Mouse (Mus musculus): ENCODE data around the gene Tcf12.

The Tcf12 gene

DNA sequence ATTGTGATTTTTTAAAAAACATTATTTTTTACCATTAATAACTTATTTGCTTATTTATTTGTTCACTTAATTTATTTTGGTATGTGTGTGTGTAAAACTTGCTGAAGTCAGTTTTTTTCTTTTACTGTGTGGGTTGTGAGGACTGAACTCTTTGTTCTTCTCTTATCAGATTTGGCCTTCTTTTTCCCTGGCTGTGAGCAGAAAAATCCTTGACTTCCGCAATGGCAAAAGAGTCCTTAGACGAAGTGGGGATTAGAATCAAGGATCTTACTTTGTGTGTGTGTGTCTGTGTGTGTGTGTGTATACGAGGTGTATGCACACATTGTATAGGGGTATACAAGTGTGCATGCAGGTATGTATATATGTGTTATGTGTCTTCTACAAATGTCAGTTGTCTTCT lies 176.8 kb downstream of the Tcf12 start:
- DNase-seq (ENCODE audit: low read depth, low spot score) = no peak
- H3K27me3 ChIP-seq (ENCODE audit: control insufficient read depth, insufficient read depth, low read length, poor library complexity, severe bottlenecking) = no peaks in the 10 kb centered on the region
- no peaks in the 10 kb centered on the region for H3K36me3 ChIP-seq (ENCODE audit: control insufficient read depth, insufficient read depth, low read length, poor library complexity, severe bottlenecking)

DNA sequence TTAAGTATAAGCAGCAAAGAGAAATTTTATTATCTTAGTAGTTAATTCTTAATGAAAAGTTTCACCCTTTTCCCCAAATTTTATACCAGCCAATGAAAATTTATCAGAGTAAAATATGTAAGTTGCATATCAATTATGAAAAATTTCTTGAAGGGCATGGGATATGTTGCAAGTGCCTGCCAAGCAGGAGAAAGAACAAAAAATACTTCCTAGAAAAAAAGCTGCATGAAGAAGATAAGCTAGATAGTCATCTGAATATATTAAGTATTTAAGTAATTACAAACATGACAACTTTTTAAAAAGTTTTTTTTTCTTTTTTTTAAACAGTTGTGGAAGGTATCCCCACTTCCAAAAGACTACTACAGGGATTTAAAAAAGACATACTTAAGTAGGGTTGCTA lies 179.7 kb downstream of the Tcf12 start:
- H3K36me3 ChIP-seq (ENCODE audit: control insufficient read depth, insufficient read depth, low read length, poor library complexity, severe bottlenecking) = no peaks in the 10 kb centered on the region
- no peaks in the 10 kb centered on the region for H3K27me3 ChIP-seq (ENCODE audit: control insufficient read depth, insufficient read depth, low read length, poor library complexity, severe bottlenecking)
- no peak for DNase-seq (ENCODE audit: low read depth, low spot score)

- no peak for DNase-seq (ENCODE audit: low read depth, low spot score)
- H3K36me3 ChIP-seq (ENCODE audit: control insufficient read depth, insufficient read depth, low read length, poor library complexity, severe bottlenecking) = no peaks in the 10 kb centered on the region
These were observed 180.3 kb downstream of the Tcf12 start for GRCm38 (mm10) chr9:71931358-71931715.

DNA sequence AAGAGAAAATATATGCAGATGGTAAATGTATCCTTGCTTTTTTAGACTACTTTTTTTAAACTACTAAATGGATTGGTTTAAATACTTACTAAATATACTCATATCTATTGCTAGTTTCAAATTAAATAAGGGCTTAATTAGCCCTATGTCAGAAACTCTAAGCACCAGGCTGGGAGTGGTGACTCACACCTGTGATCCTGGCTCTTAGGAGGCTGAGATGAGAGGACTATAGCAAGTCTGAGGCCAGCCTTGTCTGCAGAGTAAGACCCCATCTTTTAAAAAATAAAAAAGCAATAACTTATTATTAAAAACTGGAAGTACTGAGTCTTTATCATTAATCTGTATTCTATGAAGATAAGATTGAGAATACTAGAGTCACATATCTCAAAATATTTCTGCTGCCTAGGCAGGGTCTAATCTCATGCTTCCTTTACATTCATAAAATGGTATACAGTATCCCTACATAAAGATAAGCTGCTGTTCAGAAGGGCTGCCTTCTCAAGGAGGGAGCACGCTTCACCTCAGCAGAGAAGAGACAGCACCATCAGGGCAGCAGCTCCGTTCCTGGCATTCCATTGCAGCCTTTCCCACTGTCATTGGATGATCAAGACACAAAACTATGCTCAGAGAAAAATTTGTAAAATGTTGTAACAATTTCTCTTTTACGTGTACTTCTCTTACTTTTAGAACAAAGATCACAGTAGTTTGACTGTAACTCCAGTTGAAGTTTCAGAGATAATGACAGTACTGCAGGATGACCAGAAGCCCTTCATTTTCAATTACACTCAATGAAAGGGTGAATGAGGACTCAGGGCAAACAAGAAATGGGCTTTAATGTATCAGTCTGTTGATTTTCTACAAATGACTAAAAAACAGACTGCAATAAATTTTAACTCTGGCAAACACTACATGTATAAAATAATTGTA lies 181.0 kb downstream of the Tcf12 start:
- Histone ChIP-seq H3K36me3 (ENCODE audit: control insufficient read depth, insufficient read depth, low read length, poor library complexity, severe bottlenecking) (no peaks in the 10 kb centered on the region), H3K27me3 (ENCODE audit: control insufficient read depth, insufficient read depth, low read length, poor library complexity, severe bottlenecking) (no peaks in the 10 kb centered on the region)
- DNase-seq (ENCODE audit: low read depth, low spot score) = no peak

More at GRCm38 (mm10) chr9:71931358-71931715, 180.3 kb downstream of the Tcf12 start:
- H3K27me3 ChIP-seq (ENCODE audit: control insufficient read depth, insufficient read depth, low read length, poor library complexity, severe bottlenecking) = no peaks in the 10 kb centered on the region

DNA sequence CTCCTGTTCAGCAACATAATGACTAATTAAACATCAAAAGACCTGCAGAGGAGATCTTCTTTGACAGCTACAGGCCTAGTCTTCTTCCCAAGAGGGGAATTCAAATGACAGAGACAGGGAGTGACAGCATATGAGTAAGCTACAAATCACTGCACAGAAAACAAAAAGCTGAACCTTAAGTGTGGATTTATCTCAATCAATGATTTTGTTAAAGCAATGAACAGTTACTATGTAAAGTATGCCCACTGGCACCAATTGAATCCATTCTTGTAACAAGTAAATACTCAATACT lies 195.1 kb downstream of the Tcf12 start:
- H3K27me3 ChIP-seq (ENCODE audit: control insufficient read depth, insufficient read depth, low read length, poor library complexity, severe bottlenecking) = no peaks in the 10 kb centered on the region
- H3K36me3 ChIP-seq (ENCODE audit: control insufficient read depth, insufficient read depth, low read length, poor library complexity, severe bottlenecking) = 0 out of 2 replicates have a peak, but pooled peaks cover 2% of the 10 kb centered on the region
- DNase-seq (ENCODE audit: low read depth, low spot score) = no peak

- no peak for DNase-seq (ENCODE audit: low read depth, low spot score)
- H3K36me3 ChIP-seq (ENCODE audit: control insufficient read depth, insufficient read depth, low read length, poor library complexity, severe bottlenecking) = 0 out of 2 replicates have a peak, but pooled peaks cover 2% of the 10 kb centered on the region
- no peaks in the 10 kb centered on the region for H3K27me3 ChIP-seq (ENCODE audit: control insufficient read depth, insufficient read depth, low read length, poor library complexity, severe bottlenecking)
These were observed 195.6 kb downstream of the Tcf12 start for GRCm38 (mm10) chr9:71915871-71916661.

DNA sequence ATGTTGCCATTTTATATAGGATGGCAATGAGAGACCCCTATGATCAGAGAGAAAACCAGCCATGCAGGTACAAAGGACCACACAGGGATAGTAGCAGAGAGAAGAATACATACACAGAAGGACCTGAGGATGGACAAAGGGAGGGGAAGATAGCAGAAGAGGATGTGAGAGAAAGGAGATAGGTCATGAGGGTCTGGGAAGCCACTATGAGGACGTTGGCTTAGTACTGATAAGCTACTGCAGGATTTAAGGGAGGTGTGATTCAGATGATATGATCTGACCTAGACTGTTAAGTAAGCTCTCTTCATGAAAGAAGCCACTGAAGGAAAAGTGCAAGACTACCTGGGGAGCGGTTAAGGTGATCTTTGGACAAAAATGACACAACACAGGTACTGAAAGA lies 205.1 kb downstream of the Tcf12 start:
- DNase-seq (ENCODE audit: low read depth, low spot score) = no peak
- no peaks in the 10 kb centered on the region; the same call in 1 of the 2 replicates for H3K27me3 ChIP-seq (ENCODE audit: control insufficient read depth, insufficient read depth, low read length, poor library complexity, severe bottlenecking)
- no peaks in the 10 kb centered on the region for H3K36me3 ChIP-seq (ENCODE audit: control insufficient read depth, insufficient read depth, low read length, poor library complexity, severe bottlenecking)

GRCm38 (mm10) chr9:71898852-71899251 lies 212.8 kb downstream of the Tcf12 start:
- no peak for DNase-seq (ENCODE audit: low read depth, low spot score)
- no peaks in the 10 kb centered on the region for H3K36me3 ChIP-seq (ENCODE audit: control insufficient read depth, insufficient read depth, low read length, poor library complexity, severe bottlenecking)
- no peaks in the 10 kb centered on the region; the same call in 1 of the 2 replicates for H3K27me3 ChIP-seq (ENCODE audit: control insufficient read depth, insufficient read depth, low read length, poor library complexity, severe bottlenecking)

GRCm38 (mm10) chr9:71897399-71897798 lies 214.3 kb downstream of the Tcf12 start:
- Histone ChIP-seq H3K27me3 (ENCODE audit: control insufficient read depth, insufficient read depth, low read length, poor library complexity, severe bottlenecking) (no peaks in the 10 kb centered on the region; the same call in 1 of the 2 replicates), H3K36me3 (ENCODE audit: control insufficient read depth, insufficient read depth, low read length, poor library complexity, severe bottlenecking) (no peaks in the 10 kb centered on the region)
- no peak for DNase-seq (ENCODE audit: low read depth, low spot score)

- H3K36me3 ChIP-seq (ENCODE audit: control insufficient read depth, insufficient read depth, low read length, poor library complexity, severe bottlenecking) = no peaks in the 10 kb centered on the region
- peak; percentile 84 for DNase-seq (ENCODE audit: low read depth, low spot score)
These were observed 215.5 kb downstream of the Tcf12 start for GRCm38 (mm10) chr9:71895931-71896724.

DNA sequence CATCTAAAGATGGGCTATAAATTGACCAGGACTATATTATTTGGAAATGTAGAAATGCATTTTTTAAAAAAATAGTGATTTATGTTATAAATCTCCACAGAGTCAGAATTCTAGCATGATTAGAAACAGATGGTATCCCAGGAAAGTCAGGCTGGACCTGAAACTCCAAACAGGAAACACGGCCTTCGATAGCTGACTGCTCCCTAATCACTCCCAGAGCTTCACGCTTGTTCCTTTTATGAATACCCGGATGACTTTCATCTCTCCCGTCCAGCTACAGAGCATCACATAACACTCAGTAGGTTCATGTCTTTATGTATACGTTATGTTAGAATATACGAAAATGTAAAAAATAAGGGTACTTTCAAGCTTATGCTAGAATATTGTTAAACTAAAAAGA lies 216.4 kb downstream of the Tcf12 start:
- DNase-seq (ENCODE audit: low read depth, low spot score) = no peak
- Histone ChIP-seq H3K27me3 (ENCODE audit: control insufficient read depth, insufficient read depth, low read length, poor library complexity, severe bottlenecking) (no peaks in the 10 kb centered on the region), H3K36me3 (ENCODE audit: control insufficient read depth, insufficient read depth, low read length, poor library complexity, severe bottlenecking) (no peaks in the 10 kb centered on the region)

More at GRCm38 (mm10) chr9:71895931-71896724, 215.5 kb downstream of the Tcf12 start:
- no peaks in the 10 kb centered on the region for H3K27me3 ChIP-seq (ENCODE audit: control insufficient read depth, insufficient read depth, low read length, poor library complexity, severe bottlenecking)

DNA sequence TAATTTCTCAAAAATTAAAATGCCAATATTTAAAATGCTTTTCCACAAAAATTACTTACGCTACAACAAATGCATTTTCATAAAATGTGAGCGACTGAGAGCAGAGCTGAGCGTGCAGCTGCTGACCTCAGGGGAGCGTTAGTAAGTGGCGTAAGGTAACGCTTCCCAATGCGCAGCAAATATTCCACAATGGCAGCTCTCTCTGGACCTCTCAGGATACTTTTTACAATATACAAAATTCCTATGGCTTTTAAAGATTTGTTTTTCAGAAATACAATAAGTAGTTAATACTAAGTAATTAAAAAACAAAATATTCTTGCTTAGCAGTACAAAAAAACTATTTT lies 216.8 kb downstream of the Tcf12 start:
- no peaks in the 10 kb centered on the region for H3K36me3 ChIP-seq (ENCODE audit: control insufficient read depth, insufficient read depth, low read length, poor library complexity, severe bottlenecking)
- no peak for DNase-seq (ENCODE audit: low read depth, low spot score)
- no peaks in the 10 kb centered on the region for H3K27me3 ChIP-seq (ENCODE audit: control insufficient read depth, insufficient read depth, low read length, poor library complexity, severe bottlenecking)

DNA sequence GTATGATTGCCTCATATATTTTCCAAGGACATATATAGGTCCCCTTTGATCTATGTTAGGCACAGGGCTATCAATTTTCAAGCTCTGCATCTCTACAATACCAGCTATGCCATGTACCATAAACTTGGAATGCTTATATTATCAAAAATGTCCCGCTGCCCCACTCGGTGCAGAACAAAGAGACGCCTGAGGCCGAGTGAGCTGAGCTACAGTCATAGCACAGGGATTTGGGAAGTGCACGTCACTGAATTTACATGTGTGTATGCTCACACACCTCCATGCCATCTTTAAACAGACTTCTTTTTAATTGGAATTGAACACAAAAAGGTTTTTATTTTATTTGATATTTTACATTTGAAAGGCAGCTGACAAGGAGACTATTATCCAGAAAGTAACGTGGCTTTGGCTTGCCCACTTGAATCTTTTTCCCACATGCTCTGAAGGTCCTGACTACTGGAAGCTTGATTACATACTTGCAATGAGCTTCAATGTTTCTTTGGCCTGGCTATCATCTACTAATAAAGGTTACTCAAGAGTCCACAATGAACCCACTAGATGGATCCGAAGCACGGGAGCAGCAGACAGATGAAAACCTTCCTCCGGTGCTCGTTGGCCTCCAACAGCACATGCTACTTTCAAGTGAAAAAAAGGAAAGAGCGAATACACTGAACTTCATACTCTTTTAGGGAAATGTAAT lies 217.3 kb downstream of the Tcf12 start:
- no peaks in the 10 kb centered on the region for H3K36me3 ChIP-seq (ENCODE audit: control insufficient read depth, insufficient read depth, low read length, poor library complexity, severe bottlenecking)
- no peak for DNase-seq (ENCODE audit: low read depth, low spot score)
- no peaks in the 10 kb centered on the region for H3K27me3 ChIP-seq (ENCODE audit: control insufficient read depth, insufficient read depth, low read length, poor library complexity, severe bottlenecking)

GRCm38 (mm10) chr9:71888450-71888849 lies 223.2 kb downstream of the Tcf12 start:
- no peaks in the 10 kb centered on the region for H3K27me3 ChIP-seq (ENCODE audit: control insufficient read depth, insufficient read depth, low read length, poor library complexity, severe bottlenecking)
- 0 out of 2 replicates have a peak, but pooled peaks cover 2% of the 10 kb centered on the region for H3K36me3 ChIP-seq (ENCODE audit: control insufficient read depth, insufficient read depth, low read length, poor library complexity, severe bottlenecking)
- no peak for DNase-seq (ENCODE audit: low read depth, low spot score)

Measured in splenic B cell, adult 2 months (primary cell).